Mouse (Mus musculus) left cerebral cortex, postnatal 14 days (tissue): Measurements from ENCODE around the gene Tnfsf13b. TPM values are rescaled to one million over a fixed set of nuclear protein-coding genes. Genes with fewer than 3 reads are reported as not detected.

ENCODE experiments used
- DNase-seq, 2 experiments: peaks; one replicate each; pipeline ENCODE4 v3.0.0; 2021 to 2022; ENCODE audit warnings: low spot score in 2 of 2, mixed read lengths in 1 of 2
- intact Hi-C: fragments of 180-260 bp; cut with DNase I; formaldehyde crosslinking; loops from one replicate; pipeline ENCODE4 v1.15.1; 2025
- total RNA-seq, 2 experiments: library from RNA; stranded (reverse); gene quantifications; 2 replicates each; pipeline ENCODE4 v1.2.3; 2021

Tnfsf13b gene
- total RNA-seq, 2 experiments from 2014 or later: 3.2 to 3.9 TPM

DNA sequence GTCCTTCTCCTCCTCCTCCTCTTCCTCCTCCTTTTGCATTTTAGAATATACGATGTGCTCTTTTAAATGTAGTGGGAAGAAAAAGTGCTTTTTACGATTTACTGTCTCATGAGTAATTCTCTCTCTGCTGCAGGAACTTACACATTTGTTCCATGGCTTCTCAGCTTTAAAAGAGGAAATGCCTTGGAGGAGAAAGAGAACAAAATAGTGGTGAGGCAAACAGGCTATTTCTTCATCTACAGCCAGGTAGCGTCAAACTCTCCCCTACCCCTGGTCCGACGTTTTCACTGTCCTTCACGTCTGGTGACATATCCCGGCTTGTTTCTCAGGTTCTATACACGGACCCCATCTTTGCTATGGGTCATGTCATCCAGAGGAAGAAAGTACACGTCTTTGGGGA is 24.9 kb downstream of the Tnfsf13b start:
- no peak for DNase-seq
- intact Hi-C loops: no loop called here

- no peak for DNase-seq
- intact Hi-C loops: loop anchor here (10.0 kb wide), 1 partner anchor 264 kb away; no protein-coding TSS in a partner anchor
Measured at GRCm38 (mm10) chr8:10040866-10041265, 34.6 kb downstream of the Tnfsf13b start.

GRCm38 (mm10) chr8:10043842-10044510 is 37.7 kb downstream of the Tnfsf13b start:
- intact Hi-C loops: loop anchor here (2.0 to 10.0 kb wide), 2 partner anchors 261 to 359 kb away; no protein-coding TSS in a partner anchor
- peak; percentile 57 to 78 for DNase-seq

DNA sequence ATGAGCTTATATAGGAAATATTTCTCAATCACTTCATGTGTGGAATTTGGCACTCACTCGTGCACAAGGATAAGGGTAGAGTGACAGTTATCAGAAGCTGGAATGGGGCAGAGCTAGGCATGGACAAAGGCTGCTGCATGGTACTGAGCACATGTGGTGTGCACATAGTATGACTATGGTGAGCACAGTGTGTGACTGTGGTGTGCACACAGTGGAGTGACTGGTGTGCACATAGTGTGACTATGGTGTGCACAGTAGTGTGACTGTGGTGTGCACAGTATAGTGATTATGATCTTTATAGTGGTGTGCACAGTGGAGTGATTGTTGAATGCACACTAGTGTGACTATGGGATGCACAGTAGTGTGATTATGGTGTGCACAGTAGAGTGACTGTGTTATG is 39.5 kb downstream of the Tnfsf13b start:
- DNase-seq: no peak
- intact Hi-C loops: loop anchor here (2.0 to 10.0 kb wide), 2 partner anchors 259 to 357 kb away; no protein-coding TSS in a partner anchor

DNA sequence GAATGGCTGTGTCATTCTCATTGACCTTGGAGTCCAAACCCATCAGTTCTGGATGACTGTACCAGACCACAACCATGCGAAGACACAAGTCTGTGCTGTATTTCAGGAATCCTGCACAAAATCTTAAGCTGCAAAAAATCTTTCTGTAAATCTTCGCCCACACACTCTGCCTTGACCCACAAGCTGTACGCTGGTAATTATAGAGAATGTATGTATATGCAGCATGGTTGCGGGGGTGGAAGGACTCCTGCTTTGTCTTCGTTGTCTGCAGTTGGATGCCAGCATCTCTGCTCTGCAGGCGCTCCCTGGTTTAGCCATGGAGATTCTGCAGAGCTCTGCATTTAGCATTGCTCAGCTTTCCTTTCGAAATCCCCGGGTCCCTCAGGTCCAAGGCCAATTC is 42.9 kb downstream of the Tnfsf13b start:
- peak; percentile 71 to 91 for DNase-seq
- intact Hi-C loops: loop anchor here (10.0 kb wide), 1 partner anchor 256 kb away; no protein-coding TSS in a partner anchor

- DNase-seq: no peak
- intact Hi-C loops: no loop called here
Measured at GRCm38 (mm10) chr8:10051576-10051975, 45.3 kb downstream of the Tnfsf13b start.

- intact Hi-C loops: loop anchor here (2.0 kb wide), 1 partner anchor 111 kb away; no protein-coding TSS in a partner anchor
- peak; percentile 74 to 89 for DNase-seq
Measured at GRCm38 (mm10) chr8:10053571-10053990, 47.3 kb downstream of the Tnfsf13b start.

GRCm38 (mm10) chr8:10061001-10061400 is 54.7 kb downstream of the Tnfsf13b start:
- intact Hi-C loops: no loop called here
- no peak for DNase-seq

GRCm38 (mm10) chr8:10066906-10067305 is 60.6 kb downstream of the Tnfsf13b start:
- intact Hi-C loops: no loop called here
- DNase-seq: no peak

- intact Hi-C loops: no loop called here
- no peak for DNase-seq
Measured at GRCm38 (mm10) chr8:10067775-10068174, 61.5 kb downstream of the Tnfsf13b start.

GRCm38 (mm10) chr8:10072347-10072746 is 66.1 kb downstream of the Tnfsf13b start:
- DNase-seq: no peak
- intact Hi-C loops: no loop called here

Other genes with a start within 250 kb of the Tnfsf13b start
- gene Fam155a, start 235.3 kb upstream of the Tnfsf13b start, total RNA-seq: 100 to 1,000 TPM in 1 of 2 experiments, 10 to 100 TPM in 1; 93.7 to 104 TPM
- gene Gm10217, start 142.2 kb upstream of the Tnfsf13b start, total RNA-seq: not detected
- gene Lig4, start 28.8 kb upstream of the Tnfsf13b start, total RNA-seq: 10 to 100 TPM; 10.7 to 10.8 TPM
- 10 to 100 TPM; 34.7 TPM for gene Abhd13, start 28.8 kb upstream of the Tnfsf13b start, total RNA-seq
- 10 to 100 TPM; 59.3 to 64.5 TPM for gene Myo16, start 147.4 kb downstream of the Tnfsf13b start, total RNA-seq